Mouse (Mus musculus): ENCODE data around the gene Tmem87a.

Gene Tmem87a

GRCm38 (mm10) chr2:120366501-120366900 lies 37.4 kb downstream of the Tmem87a start:
- DNase-seq (ENCODE audit: low spot score in 2 of 2), result no peak

GRCm38 (mm10) chr2:120360425-120360824 lies 43.5 kb downstream of the Tmem87a start:
- DNase-seq (ENCODE audit: low spot score in 2 of 2), result no peak

- peak; percentile 84 to 86 for DNase-seq (ENCODE audit: low spot score in 2 of 2)
Measured at GRCm38 (mm10) chr2:120352682-120353646, 50.9 kb downstream of the Tmem87a start, which contains the start of gene Vps39. TSS of gene Vps39 (minus strand) at chr2:120353137.

GRCm38 (mm10) chr2:120351321-120351720 lies 52.6 kb downstream of the Tmem87a start:
- no peak for DNase-seq (ENCODE audit: low spot score in 2 of 2)

- DNase-seq (ENCODE audit: low spot score in 2 of 2), result no peak
Measured at GRCm38 (mm10) chr2:120348120-120348519, 55.8 kb downstream of the Tmem87a start.

GRCm38 (mm10) chr2:120341741-120342140 lies 62.2 kb downstream of the Tmem87a start:
- no peak for DNase-seq (ENCODE audit: low spot score in 2 of 2)

- no peak for DNase-seq (ENCODE audit: low spot score in 2 of 2)
Measured at GRCm38 (mm10) chr2:120337886-120338285, 66.0 kb downstream of the Tmem87a start.

- DNase-seq (ENCODE audit: low spot score in 2 of 2), result no peak
Measured at GRCm38 (mm10) chr2:120331575-120331974, 72.3 kb downstream of the Tmem87a start.

- no peak for DNase-seq (ENCODE audit: low spot score in 2 of 2)
Measured at GRCm38 (mm10) chr2:120315077-120315476, 88.8 kb downstream of the Tmem87a start.

GRCm38 (mm10) chr2:120314487-120314886 lies 89.4 kb downstream of the Tmem87a start:
- no peak for DNase-seq (ENCODE audit: low spot score in 2 of 2)

GRCm38 (mm10) chr2:120313976-120314375 lies 89.9 kb downstream of the Tmem87a start, which contains the start of gene Pla2g4f:
TSS of gene Pla2g4f (minus strand) at chr2:120314165.
- no peak for DNase-seq (ENCODE audit: low spot score in 2 of 2)

GRCm38 (mm10) chr2:120312276-120312825 lies 91.6 kb downstream of the Tmem87a start:
- no peak for DNase-seq (ENCODE audit: low spot score in 2 of 2)
